Mouse (Mus musculus): ENCODE measurements around the gene Aldh16a1. TPM values are rescaled to one million over a fixed set of nuclear protein-coding genes. Genes with fewer than 3 reads are reported as not detected.

The Aldh16a1 gene
- polyA plus RNA-seq, 1 experiment from 2014 or later = 106 TPM

DNA sequence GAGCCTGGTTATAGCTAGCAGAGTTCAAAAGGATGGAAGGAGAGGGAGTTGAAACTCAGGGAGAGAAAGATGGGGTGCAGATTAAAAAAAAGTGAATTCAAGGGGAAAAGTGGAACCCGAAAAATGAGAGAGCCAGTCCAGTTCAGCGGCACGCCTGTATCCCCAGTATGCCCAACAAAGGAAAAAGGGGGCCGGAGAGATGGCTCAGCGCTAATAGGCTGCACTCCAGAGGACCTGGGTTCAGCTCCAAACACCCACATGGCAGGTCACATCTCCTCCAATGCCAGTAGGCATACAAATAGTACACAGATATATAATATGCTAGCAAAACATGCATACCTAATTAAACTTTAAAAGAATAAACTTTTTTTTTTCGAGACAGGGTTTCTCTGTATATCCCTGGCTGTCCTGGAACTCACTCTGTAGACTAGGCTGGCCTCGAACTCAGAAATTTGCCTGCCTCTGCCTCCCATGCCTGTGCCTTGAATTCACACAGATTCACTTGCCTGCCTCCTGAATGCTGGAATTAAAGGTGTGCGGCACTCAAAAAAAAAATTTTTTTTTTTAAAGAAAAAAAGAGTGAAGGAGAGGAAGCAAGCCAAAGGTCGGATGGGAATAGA lies 8.7 kb upstream of the Aldh16a1 start:
- Histone ChIP-seq H3K27ac (ENCODE audit: low read length) (no peak overlapping the region), H3K9ac (ENCODE audit: low read depth, low read length) (no peak overlapping the region), H3K4me2 (ENCODE audit: low read depth, low read length) (0 out of 2 replicates have a peak overlapping the region, but pooled peaks have one; percentile 84), H3K27me3 (replicated peaks; ENCODE audit: control insufficient read depth, insufficient read depth, low read length) (peaks cover 50% of the 10 kb centered on the region), H3K4me3 (ENCODE audit: low read length) (no peak overlapping the region; the same call in 1 of the 2 replicates), H3K4me1 (ENCODE audit: control insufficient read depth, insufficient read depth, low read length) (peaks cover 7% of the 10 kb centered on the region), H3K36me3 (ENCODE audit: control insufficient read depth, insufficient read depth, low read length) (0 out of 2 replicates have a peak, but pooled peaks cover 3% of the 10 kb centered on the region), H3K9me3 (ENCODE audit: control insufficient read depth, low read length) (no peaks in the 10 kb centered on the region)
- ATAC-seq = no peak
- 71% methylated on average over 9 of the region's 9 CpGs for WGBS

DNA sequence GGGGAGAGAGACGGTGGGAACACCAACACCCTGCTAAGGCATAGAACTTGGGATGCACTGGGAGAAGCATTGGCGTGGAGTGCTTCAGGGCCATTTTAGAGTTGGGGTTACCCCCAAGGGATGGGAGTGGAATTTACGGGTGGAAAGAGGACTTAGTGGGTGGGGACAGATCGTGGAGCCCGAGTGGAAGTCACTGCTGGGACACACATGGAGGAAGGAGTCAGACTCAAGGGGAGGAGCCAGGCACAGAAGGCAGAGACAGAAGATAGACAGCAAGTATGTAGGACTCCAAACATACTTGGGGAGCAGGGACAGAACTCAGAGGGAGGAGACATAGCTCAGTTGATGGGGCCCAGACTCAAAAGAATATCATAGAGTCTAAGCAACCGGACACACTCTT lies 8.2 kb upstream of the Aldh16a1 start:
- Histone ChIP-seq H3K4me1 (ENCODE audit: control insufficient read depth, insufficient read depth, low read length) (peaks cover 7% of the 10 kb centered on the region), H3K9ac (ENCODE audit: low read depth, low read length) (peak overlapping the region; percentile 52), H3K4me2 (ENCODE audit: low read depth, low read length) (peak overlapping the region; percentile 75), H3K4me3 (ENCODE audit: low read length) (peak overlapping the region; percentile 48), H3K27me3 (replicated peaks; ENCODE audit: control insufficient read depth, insufficient read depth, low read length) (peaks cover 45% of the 10 kb centered on the region), H3K9me3 (ENCODE audit: control insufficient read depth, low read length) (no peaks in the 10 kb centered on the region), H3K36me3 (ENCODE audit: control insufficient read depth, insufficient read depth, low read length) (0 out of 2 replicates have a peak, but pooled peaks cover 3% of the 10 kb centered on the region), H3K27ac (ENCODE audit: low read length) (no peak overlapping the region)
- no peak; the same call in 1 of the 2 replicates for ATAC-seq
- 25% methylated on average over 6 of the region's 6 CpGs for WGBS

DNA sequence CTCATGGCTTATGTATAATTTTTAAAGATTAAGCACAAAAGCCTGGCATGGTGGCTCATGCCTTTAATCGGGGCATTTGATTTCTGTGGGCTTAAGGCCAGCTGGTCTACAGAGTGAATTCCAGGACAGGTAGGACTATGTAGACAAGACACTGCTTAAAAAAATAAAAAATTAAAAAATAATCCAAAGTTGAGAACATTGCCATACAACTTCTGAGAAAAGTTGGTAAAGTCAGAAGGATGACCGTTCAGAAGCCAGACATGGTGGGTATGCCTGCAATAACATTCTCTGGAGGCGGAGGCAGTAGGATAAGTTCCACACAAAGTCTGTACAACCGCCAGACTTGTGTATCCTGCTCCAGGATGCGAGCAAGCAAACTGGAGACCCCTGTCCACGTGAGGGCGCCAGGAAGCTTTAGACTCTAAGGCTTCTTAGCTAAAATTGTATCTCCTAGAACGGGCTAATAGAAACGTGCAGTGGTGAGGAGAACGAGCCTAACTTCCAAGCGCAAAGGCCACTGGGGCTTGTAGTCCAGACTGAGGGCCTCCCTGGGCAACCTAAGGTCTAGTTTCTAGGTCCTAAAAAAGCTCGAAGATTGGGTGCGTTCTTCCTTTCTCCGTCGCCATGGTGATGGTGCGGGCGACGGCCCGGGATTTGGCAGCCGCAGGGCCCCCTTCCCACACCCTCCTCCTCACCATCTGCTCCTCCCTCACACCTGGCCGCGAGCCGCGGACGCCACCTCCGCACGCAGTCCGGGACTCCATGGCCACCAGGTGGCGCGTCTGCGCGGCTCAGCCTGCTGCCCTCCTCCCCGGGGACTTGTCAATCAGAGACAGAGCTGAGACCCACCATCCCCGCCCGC lies 7.5 kb upstream of the Aldh16a1 start:
- H3K27ac ChIP-seq (ENCODE audit: low read length) = no peak overlapping the region
- H3K4me3 ChIP-seq (ENCODE audit: low read length) = peak overlapping the region; percentile 48
- H3K4me1 ChIP-seq (ENCODE audit: control insufficient read depth, insufficient read depth, low read length) = peaks cover 7% of the 10 kb centered on the region
- H3K36me3 ChIP-seq (ENCODE audit: control insufficient read depth, insufficient read depth, low read length) = 0 out of 2 replicates have a peak, but pooled peaks cover 3% of the 10 kb centered on the region
- H3K9ac ChIP-seq (ENCODE audit: low read depth, low read length) = peak overlapping the region; percentile 52
- peak overlapping the region; percentile 75 for H3K4me2 ChIP-seq (ENCODE audit: low read depth, low read length)
- 4% methylated on average over 35 of the region's 35 CpGs for WGBS
- peaks cover 41% of the 10 kb centered on the region for H3K27me3 ChIP-seq (replicated peaks; ENCODE audit: control insufficient read depth, insufficient read depth, low read length)
- peak; percentile 88 for ATAC-seq
- H3K9me3 ChIP-seq (ENCODE audit: control insufficient read depth, low read length) = no peaks in the 10 kb centered on the region

DNA sequence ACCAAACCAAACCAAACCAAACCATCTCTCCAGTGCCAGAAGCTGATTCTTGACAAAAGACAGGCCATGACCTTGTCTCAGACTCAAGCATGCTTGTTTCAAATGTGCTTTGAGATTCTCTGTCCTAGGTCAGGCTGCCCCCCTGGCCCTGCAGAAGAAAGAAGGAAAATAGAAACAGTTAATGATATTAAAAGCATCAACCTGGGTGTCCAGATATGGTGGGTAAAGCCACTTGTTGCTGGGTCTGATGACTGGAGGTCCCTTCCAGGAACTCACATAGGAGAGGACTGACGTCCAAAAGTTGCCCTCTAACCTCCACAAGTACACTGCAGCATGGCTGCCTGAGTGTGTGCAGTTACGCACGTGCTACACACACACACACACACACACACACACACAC lies 6.5 kb upstream of the Aldh16a1 start:
- peaks cover 7% of the 10 kb centered on the region for H3K4me1 ChIP-seq (ENCODE audit: control insufficient read depth, insufficient read depth, low read length)
- H3K36me3 ChIP-seq (ENCODE audit: control insufficient read depth, insufficient read depth, low read length) = 0 out of 2 replicates have a peak, but pooled peaks cover 3% of the 10 kb centered on the region
- H3K27me3 ChIP-seq (replicated peaks; ENCODE audit: control insufficient read depth, insufficient read depth, low read length) = peaks cover 32% of the 10 kb centered on the region
- no peak for ATAC-seq
- H3K27ac ChIP-seq (ENCODE audit: low read length) = no peak overlapping the region
- no peak overlapping the region for H3K4me3 ChIP-seq (ENCODE audit: low read length)
- no peak overlapping the region for H3K9ac ChIP-seq (ENCODE audit: low read depth, low read length)
- H3K9me3 ChIP-seq (ENCODE audit: control insufficient read depth, low read length) = no peaks in the 10 kb centered on the region
- H3K4me2 ChIP-seq (ENCODE audit: low read depth, low read length) = no peak overlapping the region
- WGBS = 94% methylated on average over 3 of the region's 3 CpGs

DNA sequence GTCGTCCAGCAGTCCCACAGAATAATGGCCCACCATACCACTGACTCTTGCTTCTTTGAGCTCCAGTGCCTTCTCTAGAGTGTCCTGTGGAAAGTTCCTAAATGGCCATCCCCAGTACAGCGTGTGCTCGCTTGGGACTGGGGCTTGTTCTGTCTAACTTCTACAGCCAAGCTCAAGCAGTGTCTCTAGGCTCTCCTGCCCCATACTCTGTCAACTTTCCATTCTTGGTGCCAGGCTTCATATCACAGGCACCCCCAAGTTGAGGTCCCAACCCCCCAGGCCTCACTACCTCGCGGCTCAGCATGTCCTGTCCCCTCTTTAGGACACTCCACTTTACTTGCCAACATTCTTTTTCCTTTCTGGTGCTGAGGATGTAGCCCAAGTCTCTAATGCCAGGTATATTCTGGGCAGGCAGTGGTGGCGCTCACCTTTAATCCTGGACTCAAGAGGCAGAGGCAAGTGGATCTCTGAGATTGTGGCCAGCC lies 6.0 kb upstream of the Aldh16a1 start:
- Histone ChIP-seq H3K27ac (ENCODE audit: low read length) (no peak overlapping the region), H3K9ac (ENCODE audit: low read depth, low read length) (no peak overlapping the region), H3K9me3 (ENCODE audit: control insufficient read depth, low read length) (no peaks in the 10 kb centered on the region), H3K4me3 (ENCODE audit: low read length) (no peak overlapping the region), H3K4me2 (ENCODE audit: low read depth, low read length) (no peak overlapping the region), H3K4me1 (ENCODE audit: control insufficient read depth, insufficient read depth, low read length) (peaks cover 8% of the 10 kb centered on the region), H3K36me3 (ENCODE audit: control insufficient read depth, insufficient read depth, low read length) (0 out of 2 replicates have a peak, but pooled peaks cover 3% of the 10 kb centered on the region), H3K27me3 (replicated peaks; ENCODE audit: control insufficient read depth, insufficient read depth, low read length) (peaks cover 27% of the 10 kb centered on the region)
- 96% methylated on average over 6 of the region's 6 CpGs for WGBS
- no peak for ATAC-seq

DNA sequence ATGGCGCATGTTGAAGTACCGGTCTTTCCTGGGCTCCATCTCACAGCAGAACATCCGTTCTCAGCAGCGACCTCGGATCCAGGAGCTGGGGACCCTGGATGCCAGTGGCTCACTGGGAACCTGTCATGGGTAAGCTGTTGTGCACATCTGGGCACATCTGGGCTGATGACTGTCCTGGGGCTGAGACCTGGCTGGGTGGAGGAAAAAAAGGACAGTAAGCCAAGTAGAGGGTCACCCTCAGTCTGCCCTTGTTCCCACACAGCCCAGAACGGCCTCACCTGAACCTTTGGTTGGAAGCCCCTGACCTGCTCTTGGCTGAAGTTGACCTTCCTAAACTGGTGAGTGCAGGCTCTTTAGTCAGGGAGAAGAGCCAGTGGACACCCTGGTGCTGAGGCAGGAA lies 4.6 kb upstream of the Aldh16a1 start:
- Histone ChIP-seq H3K27me3 (replicated peaks; ENCODE audit: control insufficient read depth, insufficient read depth, low read length) (peaks cover 14% of the 10 kb centered on the region), H3K4me2 (ENCODE audit: low read depth, low read length) (no peak overlapping the region), H3K27ac (ENCODE audit: low read length) (no peak overlapping the region), H3K9ac (ENCODE audit: low read depth, low read length) (no peak overlapping the region), H3K4me1 (ENCODE audit: control insufficient read depth, insufficient read depth, low read length) (peaks cover 14% of the 10 kb centered on the region), H3K36me3 (ENCODE audit: control insufficient read depth, insufficient read depth, low read length) (0 out of 2 replicates have a peak, but pooled peaks cover 3% of the 10 kb centered on the region), H3K4me3 (ENCODE audit: low read length) (no peak overlapping the region), H3K9me3 (ENCODE audit: control insufficient read depth, low read length) (no peaks in the 10 kb centered on the region)
- no peak for ATAC-seq
- 93% methylated on average over 6 of the region's 6 CpGs for WGBS

DNA sequence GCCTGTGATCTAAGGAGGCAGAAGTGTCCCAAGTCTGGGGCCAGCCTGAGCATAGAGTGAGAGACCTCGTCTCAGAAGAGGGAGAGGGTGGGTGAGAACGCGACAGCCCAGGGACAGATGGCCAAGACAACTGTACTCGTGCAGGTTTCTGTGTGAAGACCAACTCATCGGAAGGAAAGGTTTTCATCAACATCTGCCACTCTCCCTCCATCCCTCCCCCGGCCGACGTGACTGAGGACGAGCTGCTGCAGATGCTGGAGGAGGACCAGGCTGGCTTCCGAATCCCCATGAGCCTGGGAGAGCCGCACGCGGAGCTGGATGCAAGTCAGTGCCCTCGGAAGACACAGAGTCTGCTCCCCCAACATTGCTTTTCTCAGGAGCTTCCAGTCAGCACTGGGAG lies 3.1 kb upstream of the Aldh16a1 start:
- Histone ChIP-seq H3K9ac (ENCODE audit: low read depth, low read length) (no peak overlapping the region), H3K9me3 (ENCODE audit: control insufficient read depth, low read length) (no peaks in the 10 kb centered on the region), H3K27ac (ENCODE audit: low read length) (no peak overlapping the region), H3K4me2 (ENCODE audit: low read depth, low read length) (no peak overlapping the region), H3K27me3 (replicated peaks; ENCODE audit: control insufficient read depth, insufficient read depth, low read length) (no peaks in the 10 kb centered on the region), H3K4me1 (ENCODE audit: control insufficient read depth, insufficient read depth, low read length) (peaks cover 16% of the 10 kb centered on the region; the same call in 1 of the 2 replicates), H3K36me3 (ENCODE audit: control insufficient read depth, insufficient read depth, low read length) (0 out of 2 replicates have a peak, but pooled peaks cover 3% of the 10 kb centered on the region), H3K4me3 (ENCODE audit: low read length) (no peak overlapping the region)
- ATAC-seq = no peak
- 86% methylated on average over 14 of the region's 14 CpGs for WGBS

DNA sequence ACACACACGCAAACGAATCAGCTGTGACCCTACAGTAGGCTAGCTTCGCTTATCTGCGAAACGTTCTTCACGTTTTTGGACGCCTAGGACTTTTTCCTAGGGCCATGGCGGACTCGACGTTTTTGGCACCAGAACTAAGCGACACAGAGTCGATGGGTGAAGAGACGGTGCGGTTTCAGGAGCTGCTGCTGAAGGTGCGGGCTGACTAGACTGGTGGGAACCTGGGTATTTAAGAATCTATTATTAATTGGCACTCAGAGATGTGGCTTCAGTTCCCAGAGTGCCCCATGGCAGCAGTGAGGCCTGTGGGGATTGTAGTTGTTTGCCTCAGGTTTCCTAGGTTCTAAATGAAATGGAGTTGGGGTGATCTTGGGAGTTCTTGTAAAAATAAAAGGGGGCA lies 1.8 kb upstream of the Aldh16a1 start:
- Histone ChIP-seq H3K4me1 (ENCODE audit: control insufficient read depth, insufficient read depth, low read length) (peaks cover 13% of the 10 kb centered on the region; the same call in 1 of the 2 replicates), H3K9me3 (ENCODE audit: control insufficient read depth, low read length) (no peaks in the 10 kb centered on the region), H3K27me3 (replicated peaks; ENCODE audit: control insufficient read depth, insufficient read depth, low read length) (no peaks in the 10 kb centered on the region), H3K27ac (ENCODE audit: low read length) (no peak overlapping the region), H3K36me3 (ENCODE audit: control insufficient read depth, insufficient read depth, low read length) (0 out of 2 replicates have a peak, but pooled peaks cover 3% of the 10 kb centered on the region), H3K9ac (ENCODE audit: low read depth, low read length) (no peak overlapping the region), H3K4me2 (ENCODE audit: low read depth, low read length) (no peak overlapping the region), H3K4me3 (ENCODE audit: low read length) (no peak overlapping the region)
- ATAC-seq = no peak
- 94% methylated on average over 15 of the region's 15 CpGs for WGBS

DNA sequence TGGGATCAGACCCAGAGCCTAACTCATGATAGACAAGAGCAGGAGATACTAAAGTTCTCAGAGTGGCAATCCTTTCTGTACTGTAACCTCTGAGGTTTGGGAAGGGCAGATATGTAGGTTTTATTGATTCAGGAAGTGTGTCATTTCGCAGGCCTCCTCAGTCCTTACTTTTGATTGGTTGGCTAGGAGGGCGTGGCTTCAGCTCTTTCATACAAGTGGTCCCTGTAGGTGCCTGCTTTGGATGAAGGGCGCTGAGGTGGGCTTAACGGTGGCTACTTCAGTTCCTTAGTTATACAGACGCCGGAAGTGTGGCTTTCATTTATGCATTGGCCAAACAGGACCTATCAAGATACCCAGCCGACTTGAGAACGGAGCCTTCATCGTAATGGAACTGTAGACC lies 1.2 kb upstream of the Aldh16a1 start:
- H3K4me2 ChIP-seq (ENCODE audit: low read depth, low read length) = no peak overlapping the region
- 83% methylated on average over 9 of the region's 9 CpGs for WGBS

More for the DNA sequence above, 1.2 kb upstream of the Aldh16a1 start:
- Histone ChIP-seq H3K27me3 (replicated peaks; ENCODE audit: control insufficient read depth, insufficient read depth, low read length) (no peaks in the 10 kb centered on the region), H3K4me1 (ENCODE audit: control insufficient read depth, insufficient read depth, low read length) (peaks cover 15% of the 10 kb centered on the region; the same call in 1 of the 2 replicates), H3K9ac (ENCODE audit: low read depth, low read length) (no peak overlapping the region), H3K36me3 (ENCODE audit: control insufficient read depth, insufficient read depth, low read length) (0 out of 2 replicates have a peak, but pooled peaks cover 3% of the 10 kb centered on the region), H3K27ac (ENCODE audit: low read length) (no peak overlapping the region), H3K9me3 (ENCODE audit: control insufficient read depth, low read length) (no peaks in the 10 kb centered on the region), H3K4me3 (ENCODE audit: low read length) (no peak overlapping the region)
- no peak for ATAC-seq

Data from intestine, embryonic 16.5 days (tissue).